Mouse (Mus musculus) embryonic fibroblast, embryonic 13.5 days (primary cell): Measurements from ENCODE around the gene Gpc3. TPM values are rescaled to one million over a fixed set of nuclear protein-coding genes. Genes with fewer than 3 reads are reported as not detected.
A peak's percentile ranks its signal among the peaks of the same experiment; 100 is the strongest.

Source experiments
- H3K27ac ChIP-seq: 2 replicates; pipeline ENCODE4 v1.5.1; 2012; ENCODE audit warnings: low read length, control low read depth, inconsistent platforms; ENCODE audit not compliant: insufficient read depth
- H3K4me1 ChIP-seq: 2 replicates; pipeline ENCODE4 v1.6.1; 2011; ENCODE audit warnings: low read length; ENCODE audit not compliant: control insufficient read depth, insufficient read depth
- H3K4me3 ChIP-seq: 2 replicates; pipeline ENCODE4 v1.5.1; 2011; ENCODE audit warnings: mild to moderate bottlenecking, control low read depth, low read length; ENCODE audit not compliant: insufficient read depth
- CTCF ChIP-seq: IDR thresholded peaks from 2 replicates; pipeline ENCODE4 v1.5.1; 2011; ENCODE audit warnings: mild to moderate bottlenecking, control low read depth, low read length, moderate library complexity, borderline replicate concordance; ENCODE audit not compliant: insufficient read depth
- POLR2A ChIP-seq: IDR thresholded peaks from 2 replicates; pipeline ENCODE4 v1.6.1; 2011; ENCODE audit warnings: low read depth, mild to moderate bottlenecking, control low read depth, low read length, moderate library complexity
- polyA plus RNA-seq: library from polyadenylated mRNA; stranded (reverse); fragments of >200 nt; gene quantifications from 2 replicates; pipeline ENCODE4 v1.2.4, GENCODE M21; 2011; ENCODE audit warnings: low read depth; ENCODE audit not compliant: missing spikeins, insufficient read length

The Gpc3 gene
- polyA plus RNA-seq, 1 experiment = 149 TPM

DNA sequence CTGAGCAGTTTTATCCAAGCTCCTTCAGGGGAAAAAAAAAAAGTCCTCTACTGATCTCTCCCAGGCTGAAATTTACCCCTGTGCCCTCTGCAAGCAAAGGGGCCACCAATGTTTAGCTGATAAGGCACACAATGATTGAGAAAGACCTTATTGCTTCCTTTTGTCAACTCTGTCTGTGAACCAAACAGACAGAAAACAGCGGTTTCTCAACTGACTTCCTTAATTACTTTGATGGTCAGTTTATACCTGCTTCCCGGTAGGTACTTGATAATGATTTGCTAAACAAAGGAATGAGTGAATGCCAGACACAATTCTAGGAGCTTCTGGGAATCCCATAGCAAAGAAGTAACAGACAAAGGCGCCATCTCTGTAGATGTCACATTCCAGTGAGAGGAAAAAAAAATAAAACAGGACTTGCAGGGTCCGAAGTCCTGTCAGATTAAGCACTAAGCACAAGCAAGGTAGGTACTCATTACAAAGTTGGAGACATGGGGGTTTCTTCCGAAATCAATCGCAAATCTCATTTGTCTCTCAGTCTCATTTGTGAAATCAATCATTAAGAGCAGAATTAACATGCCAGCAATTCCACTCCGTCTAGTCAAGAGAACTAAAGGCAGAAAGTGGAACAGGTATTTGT, 19.1 kb upstream of the Gpc3 start:
- Histone ChIP-seq H3K4me3 (no peak overlapping the region), H3K27ac (no peak overlapping the region), H3K4me1 (peaks cover 7% of the 10 kb centered on the region; the same call in 1 of the 2 replicates)
- TF ChIP-seq POLR2A (no peak), CTCF (no peak)

DNA sequence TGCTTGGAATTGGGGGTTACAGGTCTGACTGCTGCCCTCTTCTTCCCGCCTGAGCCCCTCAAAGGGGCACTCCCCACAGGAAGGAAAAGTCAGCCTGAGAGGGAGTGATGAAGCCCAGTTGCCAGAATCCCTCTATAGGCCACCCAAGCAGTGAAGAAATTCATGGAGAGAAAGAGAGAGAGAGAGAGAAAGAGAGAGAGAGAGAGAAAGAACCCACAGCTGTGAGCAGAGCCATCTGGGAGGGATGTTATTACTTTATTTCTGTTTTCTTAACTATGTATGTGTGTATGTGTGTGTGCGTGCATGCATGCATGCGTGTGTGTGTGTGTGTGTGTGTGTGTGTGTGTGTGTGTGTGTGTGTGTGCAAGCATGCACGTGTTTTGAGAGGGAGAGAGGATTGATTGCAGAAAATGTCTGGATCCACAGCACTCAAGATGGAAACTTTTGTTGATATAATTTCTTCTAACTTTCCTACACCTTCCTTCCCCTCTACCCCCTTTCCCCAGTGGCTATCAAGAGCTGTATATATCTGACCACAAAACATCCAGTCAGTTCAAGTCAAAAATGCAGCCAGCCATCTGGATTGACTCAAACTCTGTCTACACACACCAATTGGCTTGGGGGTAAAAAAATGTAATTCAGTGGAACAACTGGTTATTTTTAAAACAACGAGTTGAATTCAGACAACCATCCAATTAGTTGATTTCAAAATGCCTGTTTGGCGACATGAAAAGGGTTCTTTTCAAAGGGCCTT, 13.4 kb upstream of the Gpc3 start:
- H3K4me1 ChIP-seq = peaks cover 7% of the 10 kb centered on the region; the same call in 1 of the 2 replicates
- H3K4me3 ChIP-seq = no peak overlapping the region
- H3K27ac ChIP-seq = peak overlapping the region; percentile 52; the same call in 1 of the 2 replicates
- TF ChIP-seq POLR2A (no peak), CTCF (no peak)

DNA sequence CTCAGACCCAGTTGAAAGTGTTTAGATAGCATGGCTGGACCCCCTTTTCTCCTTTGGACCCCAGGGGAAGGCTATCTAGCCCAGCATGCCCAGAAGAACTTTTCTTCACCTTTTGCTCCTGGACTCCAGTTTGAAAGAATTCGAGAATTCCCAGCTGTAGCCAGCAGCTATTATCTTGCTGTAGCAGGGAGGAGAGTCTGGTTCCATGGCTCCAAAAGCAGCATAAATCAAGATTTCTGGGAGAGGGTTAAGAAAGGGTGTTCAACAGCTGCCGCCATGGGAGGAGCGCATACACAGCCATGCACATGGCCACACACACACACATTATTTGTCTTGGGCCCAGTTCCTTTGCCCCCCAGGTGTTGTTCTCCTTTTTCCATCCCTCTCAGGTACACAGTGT, 4.1 kb upstream of the Gpc3 start:
- Histone ChIP-seq H3K27ac (no peak overlapping the region), H3K4me3 (no peak overlapping the region)

DNA sequence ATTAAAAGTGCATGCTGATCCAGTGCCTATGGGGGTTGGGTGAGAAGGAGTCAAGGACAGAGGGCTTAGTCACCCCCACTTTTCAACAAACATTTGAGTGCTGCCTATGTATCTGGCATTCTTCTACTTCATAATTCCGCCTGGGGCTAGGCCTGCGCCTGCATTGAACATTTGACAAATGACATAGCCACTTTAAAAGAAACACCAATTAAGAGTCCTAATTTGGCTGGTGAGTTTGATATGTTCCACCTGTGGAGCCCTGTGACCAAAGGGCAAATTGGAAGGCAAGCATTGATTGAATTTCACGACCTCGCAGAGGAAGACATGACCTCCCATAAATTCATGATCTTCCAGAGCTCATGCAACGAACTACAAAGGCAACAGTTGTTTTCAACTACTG, 2.4 kb upstream of the Gpc3 start:
- no peak for TF ChIP-seq CTCF
- no peak for TF ChIP-seq POLR2A
- H3K27ac ChIP-seq = no peak overlapping the region
- H3K4me3 ChIP-seq = no peak overlapping the region
- peaks cover 3% of the 10 kb centered on the region; the same call in 1 of the 2 replicates for H3K4me1 ChIP-seq

More for the DNA sequence above, 4.1 kb upstream of the Gpc3 start:
- H3K4me1 ChIP-seq = peaks cover 3% of the 10 kb centered on the region; the same call in 1 of the 2 replicates
- TF ChIP-seq POLR2A = no peak
- TF ChIP-seq CTCF = no peak

DNA sequence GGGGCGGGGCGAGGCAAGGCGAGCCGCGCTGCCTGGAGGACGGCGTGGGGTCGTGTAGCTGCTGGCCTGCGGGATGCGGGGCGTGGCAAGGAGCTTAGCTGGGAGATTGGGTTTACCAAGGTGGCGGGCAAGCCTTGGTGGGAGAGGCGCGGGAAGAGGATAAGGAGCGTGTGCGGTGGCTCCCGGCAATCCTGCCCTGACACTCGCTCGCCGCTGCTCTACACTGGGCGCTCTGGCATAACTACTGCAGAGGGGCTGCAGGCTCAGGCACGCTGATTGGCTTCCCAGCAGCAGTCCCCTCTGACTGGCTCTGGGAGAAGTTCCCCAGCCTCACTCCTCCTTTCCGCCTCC, 256 bp upstream of the Gpc3 start:
- H3K4me3 ChIP-seq = peak overlapping the region; percentile 47
- no peak overlapping the region for H3K27ac ChIP-seq
- no peak for TF ChIP-seq CTCF
- TF ChIP-seq POLR2A = no peak
- peaks cover 3% of the 10 kb centered on the region; the same call in 1 of the 2 replicates for H3K4me1 ChIP-seq

DNA sequence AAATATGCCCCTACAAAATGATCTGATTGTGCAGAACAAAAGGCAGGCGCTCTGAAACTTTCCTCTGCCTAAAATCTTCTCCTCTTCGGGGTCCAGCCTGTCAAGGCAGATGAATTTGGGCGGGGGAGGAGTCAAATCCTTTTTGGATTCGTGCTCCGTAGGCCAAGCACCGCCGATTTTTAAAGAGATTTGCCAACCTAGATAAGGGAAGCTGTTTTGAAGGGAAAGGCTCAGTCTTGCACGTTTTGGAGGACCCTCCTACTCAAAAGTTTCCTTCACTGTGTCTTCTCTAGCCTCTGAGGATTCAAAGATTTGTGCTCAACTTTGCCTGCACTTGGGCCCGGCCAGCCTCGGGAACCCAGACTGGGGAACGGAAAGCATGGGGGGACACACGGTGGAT, 944 bp downstream of the Gpc3 start:
- no peak overlapping the region for H3K27ac ChIP-seq
- H3K4me1 ChIP-seq = peaks cover 3% of the 10 kb centered on the region; the same call in 1 of the 2 replicates
- H3K4me3 ChIP-seq = peak overlapping the region; percentile 47
- TF ChIP-seq CTCF (no peak), POLR2A (no peak)

DNA sequence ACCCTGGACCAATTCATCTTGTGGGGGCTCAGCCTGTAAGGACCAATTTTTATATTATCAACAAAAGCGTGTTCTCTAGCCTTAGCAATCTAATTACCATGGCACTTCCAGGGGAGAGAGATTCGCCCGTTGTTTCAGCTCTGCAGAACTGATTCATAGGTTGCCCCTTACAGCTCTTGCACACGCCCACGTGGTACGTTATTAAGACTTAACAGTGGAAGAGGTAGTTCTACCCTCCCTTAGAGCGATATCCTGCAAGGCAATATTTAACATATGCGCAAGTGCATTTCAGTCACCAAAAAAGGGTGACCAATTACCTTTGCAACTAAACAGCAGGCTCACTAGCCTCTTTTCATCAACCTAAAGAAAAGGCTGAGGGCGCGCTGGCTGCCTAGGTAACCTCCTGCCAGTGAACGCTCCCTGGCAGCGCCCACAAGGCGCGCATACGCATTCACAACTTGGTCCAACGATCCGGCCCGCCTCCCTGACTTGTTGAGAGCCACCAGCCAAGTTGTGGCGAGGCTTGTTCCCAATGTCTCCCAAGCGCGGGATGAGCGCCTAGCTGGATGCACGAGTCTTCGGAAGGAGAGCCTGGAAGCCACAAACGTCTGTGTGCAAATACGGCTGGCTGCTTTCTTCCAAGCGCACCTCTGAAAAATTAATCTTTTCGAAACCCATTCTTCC, 1.6 kb downstream of the Gpc3 start:
- Histone ChIP-seq H3K27ac (no peak overlapping the region), H3K4me3 (peak overlapping the region; percentile 47), H3K4me1 (no peaks in the 10 kb centered on the region)
- TF ChIP-seq POLR2A (no peak), CTCF (no peak)

DNA sequence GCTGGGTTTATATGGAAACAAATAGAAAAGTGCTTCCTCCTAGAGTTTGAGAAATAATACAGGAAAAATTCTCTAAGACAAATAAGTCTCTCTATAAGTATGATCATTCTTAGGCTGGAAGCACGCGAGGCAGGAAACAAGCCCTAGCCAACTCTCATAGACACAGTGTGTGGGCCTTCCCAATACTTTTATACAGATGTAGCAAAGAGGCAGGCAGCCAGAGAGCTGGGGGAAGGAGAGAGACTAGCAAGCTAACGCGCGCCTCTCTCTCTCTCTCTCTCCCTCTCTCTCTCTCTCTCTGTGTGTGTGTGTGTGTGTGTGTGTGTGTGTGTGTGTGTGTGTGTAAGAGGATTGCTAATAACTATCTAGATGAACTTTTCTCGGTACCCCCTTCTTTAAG, 2.2 kb downstream of the Gpc3 start:
- no peak overlapping the region for H3K27ac ChIP-seq
- no peak for TF ChIP-seq POLR2A
- no peak for TF ChIP-seq CTCF
- H3K4me3 ChIP-seq = peak overlapping the region; percentile 47
- no peaks in the 10 kb centered on the region for H3K4me1 ChIP-seq

DNA sequence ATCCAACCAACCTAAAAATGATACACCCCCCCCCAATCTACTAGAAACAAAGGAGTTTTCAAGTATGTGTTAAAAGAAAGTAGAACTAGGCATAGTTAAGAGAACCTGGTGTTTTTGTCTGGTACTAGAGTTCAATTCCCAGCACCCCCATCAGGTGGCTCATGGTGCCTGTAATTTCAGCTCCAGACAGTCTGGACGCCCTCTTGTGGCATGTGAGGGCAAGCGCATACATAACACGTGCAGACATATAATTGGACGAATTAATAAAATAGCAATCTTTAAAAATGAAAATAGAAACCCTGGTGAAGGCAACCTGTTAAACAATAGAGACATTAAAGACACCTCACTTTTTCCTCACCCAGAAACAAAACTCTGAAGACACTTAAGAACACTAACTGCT, 10.6 kb downstream of the Gpc3 start:
- no peak overlapping the region for H3K27ac ChIP-seq
- no peak overlapping the region for H3K4me3 ChIP-seq
- TF ChIP-seq CTCF (no peak), POLR2A (no peak)
- no peaks in the 10 kb centered on the region for H3K4me1 ChIP-seq

DNA sequence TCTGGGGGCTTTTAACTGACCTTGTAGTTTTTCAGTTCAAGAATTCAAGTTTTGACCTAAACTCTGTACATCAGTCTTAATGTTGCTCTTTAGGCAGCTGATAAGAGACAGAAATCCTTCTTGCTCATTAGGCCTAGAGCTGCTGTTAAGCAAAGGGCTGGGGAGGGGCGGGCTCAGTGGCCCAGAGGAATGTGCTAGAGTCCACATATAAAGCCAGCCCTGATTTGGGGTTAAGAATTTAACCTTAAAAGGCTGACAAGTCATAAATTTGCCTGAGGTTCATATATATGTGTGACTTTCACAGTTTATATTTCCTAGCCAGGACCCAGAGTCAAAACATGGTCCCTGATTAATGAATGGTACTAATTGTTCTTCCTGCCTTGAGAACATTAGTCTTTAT, 14.5 kb downstream of the Gpc3 start:
- TF ChIP-seq CTCF (no peak), POLR2A (no peak)
- Histone ChIP-seq H3K4me3 (no peak overlapping the region), H3K27ac (no peak overlapping the region), H3K4me1 (no peaks in the 10 kb centered on the region)

DNA sequence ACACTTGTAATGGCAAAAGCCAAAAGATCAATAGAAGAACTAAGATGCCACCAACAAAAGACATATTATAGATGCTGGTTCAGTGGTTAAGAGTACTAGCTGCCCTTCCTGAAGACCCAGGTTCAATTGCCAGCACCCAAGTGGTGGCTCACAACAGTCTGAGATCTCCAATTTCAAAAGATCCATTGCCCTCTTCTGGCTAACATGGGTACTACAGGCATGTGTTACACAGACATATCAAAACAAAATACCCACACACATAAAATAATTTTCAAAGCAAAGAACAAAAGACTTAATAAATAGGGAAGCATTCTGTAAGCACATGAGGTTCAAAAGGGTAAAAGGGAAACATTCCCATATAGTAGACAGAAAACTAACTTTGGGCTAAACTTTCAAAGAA, 26.1 kb downstream of the Gpc3 start:
- TF ChIP-seq CTCF (no peak), POLR2A (no peak)
- H3K27ac ChIP-seq = no peak overlapping the region
- no peaks in the 10 kb centered on the region for H3K4me1 ChIP-seq
- H3K4me3 ChIP-seq = no peak overlapping the region
